Mouse (Mus musculus): ENCODE results near the gene Cotl1.

The Cotl1 gene

GRCm38 (mm10) chr8:119838100-119838982, 2.0 kb downstream of the Cotl1 start:
- DNase-seq (ENCODE audit: low spot score): no peak

GRCm38 (mm10) chr8:119837553-119838071, 2.7 kb downstream of the Cotl1 start:
- no peak for DNase-seq (ENCODE audit: low spot score)

- DNase-seq (ENCODE audit: low spot score): no peak
Measured at GRCm38 (mm10) chr8:119836831-119837230, 3.5 kb downstream of the Cotl1 start.

GRCm38 (mm10) chr8:119835270-119835669, 5.1 kb downstream of the Cotl1 start:
- peak; percentile 31 for DNase-seq (ENCODE audit: low spot score)

GRCm38 (mm10) chr8:119834676-119835075, 5.7 kb downstream of the Cotl1 start:
- DNase-seq (ENCODE audit: low spot score): no peak

GRCm38 (mm10) chr8:119832931-119833330, 7.4 kb downstream of the Cotl1 start:
- no peak for DNase-seq (ENCODE audit: low spot score)

GRCm38 (mm10) chr8:119832101-119832617, 8.2 kb downstream of the Cotl1 start:
- DNase-seq (ENCODE audit: low spot score): no peak

GRCm38 (mm10) chr8:119831336-119831995, 8.9 kb downstream of the Cotl1 start:
- no peak for DNase-seq (ENCODE audit: low spot score)

- DNase-seq (ENCODE audit: low spot score): no peak
Measured at GRCm38 (mm10) chr8:119830589-119830988, 9.8 kb downstream of the Cotl1 start.

GRCm38 (mm10) chr8:119829870-119830580, 10.3 kb downstream of the Cotl1 start:
- no peak for DNase-seq (ENCODE audit: low spot score)

GRCm38 (mm10) chr8:119829420-119829819, 10.9 kb downstream of the Cotl1 start:
- no peak for DNase-seq (ENCODE audit: low spot score)

- DNase-seq (ENCODE audit: low spot score): no peak
Measured at GRCm38 (mm10) chr8:119829015-119829414, 11.3 kb downstream of the Cotl1 start.

- DNase-seq (ENCODE audit: low spot score): peak; percentile 77
Measured at GRCm38 (mm10) chr8:119827721-119828153, 12.6 kb downstream of the Cotl1 start.

GRCm38 (mm10) chr8:119826982-119827381, 13.4 kb downstream of the Cotl1 start:
- DNase-seq (ENCODE audit: low spot score): no peak

GRCm38 (mm10) chr8:119825950-119826730, 14.2 kb downstream of the Cotl1 start:
- DNase-seq (ENCODE audit: low spot score): no peak

- DNase-seq (ENCODE audit: low spot score): peak; percentile 33
Measured at GRCm38 (mm10) chr8:119824809-119825273, 15.5 kb downstream of the Cotl1 start.

GRCm38 (mm10) chr8:119824100-119824499, 16.2 kb downstream of the Cotl1 start:
- DNase-seq (ENCODE audit: low spot score): peak; percentile 6

GRCm38 (mm10) chr8:119823278-119823677, 17.1 kb downstream of the Cotl1 start:
- DNase-seq (ENCODE audit: low spot score): no peak

GRCm38 (mm10) chr8:119821691-119822090, 18.7 kb downstream of the Cotl1 start:
- DNase-seq (ENCODE audit: low spot score): no peak

- DNase-seq (ENCODE audit: low spot score): no peak
Measured at GRCm38 (mm10) chr8:119819976-119820375, 20.4 kb downstream of the Cotl1 start.

GRCm38 (mm10) chr8:119819316-119819715, 21.0 kb downstream of the Cotl1 start:
- DNase-seq (ENCODE audit: low spot score): no peak
